Mouse (Mus musculus): ENCODE results near the gene Masp2.

Masp2 gene

GRCm38 (mm10) chr4:148635309-148635708 is 33.0 kb downstream of the Masp2 start:
- no peak for DNase-seq (ENCODE audit: low spot score in 2 of 2)

GRCm38 (mm10) chr4:148638302-148638701 is 35.9 kb downstream of the Masp2 start:
- DNase-seq (ENCODE audit: low spot score in 2 of 2), result no peak

- DNase-seq (ENCODE audit: low spot score in 2 of 2), result no peak
These were observed 37.1 kb downstream of the Masp2 start for GRCm38 (mm10) chr4:148639455-148639854.

GRCm38 (mm10) chr4:148641121-148641520 is 38.8 kb downstream of the Masp2 start:
- DNase-seq (ENCODE audit: low spot score in 2 of 2), result no peak

DNA sequence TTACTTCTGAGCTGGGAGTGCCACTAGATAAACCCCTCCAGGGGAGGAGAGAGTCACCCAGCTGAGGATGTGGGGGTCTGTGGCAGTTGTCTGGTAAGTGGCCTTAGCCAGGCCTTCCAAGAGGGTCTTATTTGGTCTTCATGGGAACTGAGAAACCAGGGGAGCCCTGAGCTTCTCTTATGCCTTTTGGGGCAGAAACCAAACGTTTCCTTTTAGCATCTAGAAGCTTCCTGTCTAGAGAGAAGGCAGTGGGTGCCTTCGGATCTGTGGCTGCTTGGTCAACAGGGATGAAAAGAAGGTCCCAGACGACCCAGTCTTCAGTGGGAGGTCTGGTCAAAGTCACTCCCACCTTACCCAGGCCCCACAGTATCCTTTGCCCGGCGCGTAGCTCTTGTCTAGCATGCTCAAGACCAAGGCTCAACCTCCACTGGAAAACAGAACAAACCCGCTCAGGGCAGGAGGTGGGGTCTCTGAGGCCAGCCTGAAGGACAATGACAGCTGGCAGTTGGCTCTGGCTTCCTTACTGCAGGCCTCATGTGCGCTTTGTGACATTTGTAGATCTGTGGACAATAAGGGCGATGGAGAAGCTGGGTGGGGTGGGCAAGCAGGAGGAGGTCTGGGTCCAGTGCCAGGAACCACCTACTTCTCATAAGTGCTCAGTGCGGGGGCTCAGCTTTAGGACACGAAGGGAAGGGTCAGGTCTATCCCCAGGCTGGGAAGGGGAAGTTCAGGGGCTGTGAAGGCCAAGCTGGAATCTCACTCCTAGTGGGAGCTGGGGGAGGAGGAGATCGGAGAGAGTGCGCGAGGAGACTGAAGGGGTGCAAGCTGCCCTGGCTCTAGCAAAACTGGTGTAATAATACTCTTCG is 41.2 kb downstream of the Masp2 start, which contains the start of gene Gm572:
Gm572 (plus strand) TSS at position 27 of the 866 bp plus-strand sequence.
- no peak for DNase-seq (ENCODE audit: low spot score in 2 of 2)

DNA sequence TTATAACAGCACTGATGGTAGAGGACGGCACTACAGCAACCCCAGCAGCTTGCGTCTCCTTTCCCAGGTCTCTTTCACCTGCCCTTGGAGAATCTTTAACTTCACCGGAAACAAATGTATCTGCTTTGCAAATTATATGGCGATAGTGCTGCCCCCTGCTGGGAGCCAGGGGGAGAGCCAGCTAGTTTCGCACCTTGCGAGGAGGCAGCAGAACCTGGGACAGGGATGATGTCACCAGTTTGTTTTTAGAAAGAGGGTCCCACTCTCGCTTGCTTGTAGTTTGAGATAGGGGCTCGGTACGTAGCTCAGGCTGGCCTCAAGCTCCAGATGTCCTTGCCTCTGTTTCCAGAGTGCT is 41.8 kb downstream of the Masp2 start:
- peak; percentile 44 to 55 for DNase-seq (ENCODE audit: low spot score in 2 of 2)

GRCm38 (mm10) chr4:148644926-148645325 is 42.6 kb downstream of the Masp2 start:
- DNase-seq (ENCODE audit: low spot score in 2 of 2), result no peak

DNA sequence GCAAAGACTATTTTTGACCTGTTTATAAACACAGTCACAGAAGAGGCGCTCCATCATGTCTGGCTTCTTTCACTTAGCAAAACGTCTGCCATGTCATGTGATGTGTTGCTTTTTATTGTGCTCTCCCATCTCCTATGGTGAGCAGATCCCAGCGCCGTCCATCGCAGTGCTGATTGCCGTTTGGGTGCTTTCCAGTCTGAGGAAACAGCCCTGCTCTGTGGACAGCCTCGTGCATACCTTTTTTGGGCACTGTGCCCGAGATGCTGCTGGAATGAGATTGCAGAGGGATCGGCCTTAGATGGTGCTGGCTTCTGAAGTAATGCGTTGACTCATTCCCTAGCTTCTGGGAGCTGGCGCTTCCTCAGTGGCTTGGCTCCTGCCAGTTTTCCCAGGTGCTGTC is 44.3 kb downstream of the Masp2 start:
- DNase-seq (ENCODE audit: low spot score in 2 of 2), result no peak

GRCm38 (mm10) chr4:148649309-148649708 is 47.0 kb downstream of the Masp2 start:
- DNase-seq (ENCODE audit: low spot score in 2 of 2), result no peak

GRCm38 (mm10) chr4:148651045-148651444 is 48.7 kb downstream of the Masp2 start:
- DNase-seq (ENCODE audit: low spot score in 2 of 2), result no peak

- no peak for DNase-seq (ENCODE audit: low spot score in 2 of 2)
These were observed 52.5 kb downstream of the Masp2 start for GRCm38 (mm10) chr4:148654701-148655398.

- no peak for DNase-seq (ENCODE audit: low spot score in 2 of 2)
These were observed 54.4 kb downstream of the Masp2 start for GRCm38 (mm10) chr4:148656691-148657258.

- no peak for DNase-seq (ENCODE audit: low spot score in 2 of 2)
These were observed 55.4 kb downstream of the Masp2 start for GRCm38 (mm10) chr4:148657776-148658175.

DNA sequence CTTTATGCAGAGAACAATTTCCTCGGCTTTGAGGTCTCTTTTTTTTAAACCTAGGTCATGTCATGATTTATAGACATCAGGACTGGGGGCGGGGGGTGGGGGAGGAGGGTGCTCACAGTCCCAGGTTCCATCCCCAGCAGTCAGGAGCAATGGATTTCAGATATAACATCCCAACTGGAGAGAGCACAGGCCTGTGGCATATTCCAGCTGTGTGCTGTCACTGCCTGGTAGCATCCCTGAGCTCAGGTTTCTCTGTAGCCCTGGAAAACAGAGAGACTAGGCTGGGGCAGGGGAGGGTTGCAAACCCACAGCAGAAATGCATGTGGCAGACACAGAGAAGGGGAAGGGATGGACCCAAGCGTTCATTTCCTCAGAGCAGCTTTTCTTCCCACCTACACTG is 57.8 kb downstream of the Masp2 start:
- DNase-seq (ENCODE audit: low spot score in 2 of 2), result no peak

GRCm38 (mm10) chr4:148662168-148662965 is 60.0 kb downstream of the Masp2 start:
- peak; percentile 33 to 71 for DNase-seq (ENCODE audit: low spot score in 2 of 2)

GRCm38 (mm10) chr4:148663326-148663725 is 61.0 kb downstream of the Masp2 start:
- no peak for DNase-seq (ENCODE audit: low spot score in 2 of 2)

- no peak for DNase-seq (ENCODE audit: low spot score in 2 of 2)
These were observed 61.7 kb downstream of the Masp2 start for GRCm38 (mm10) chr4:148664021-148664420.
